Mouse (Mus musculus): ENCODE results near the gene Bmyc.
"Not testable (repeated sequence)": the region's sequence is repeated elsewhere in the genome, so short reads cannot be mapped to it uniquely, and the experiment has no call there.

- TF ChIP-seq CTCF (conservative IDR thresholded peaks at IDR 0.05; ENCODE audit: insufficient read depth, insufficient read length, low read depth, low read length); POLR2A (IDR thresholded peaks at IDR 0.05; ENCODE audit: low read depth, low read length): not testable (repeated sequence)
Observed at GRCm38 (mm10) chr2:25709791-25710190, 3.3 kb downstream of the Bmyc start.

All from kidney, adult 2 months (tissue).